Mouse (Mus musculus) liver, adult 2 months (tissue): ENCODE measurements around the gene Ehmt2. TPM values are rescaled to one million over a fixed set of nuclear protein-coding genes. Genes with fewer than 3 reads are reported as not detected.

ENCODE experiments used
- DNase-seq: peaks from one replicate; pipeline ENCODE4 v3.0.0-alpha.2; 2011; ENCODE audit warnings: low read depth, low spot score; ENCODE audit errors: extremely low read depth
- H3K27ac ChIP-seq: fragments of 200-500 bp; replicated peaks from 2 replicates; pipeline ENCODE4 v1.5.1; 2012; ENCODE audit warnings: low read depth, mild to moderate bottlenecking, control low read depth, inconsistent platforms, low read length; ENCODE audit not compliant: insufficient read depth
- H3K27me3 ChIP-seq: fragments of 200-500 bp; 2 replicates; pipeline ENCODE4 v1.6.1; 2012; ENCODE audit warnings: mild to moderate bottlenecking, moderate library complexity, low read length, inconsistent platforms; ENCODE audit not compliant: control insufficient read depth, insufficient read depth
- H3K36me3 ChIP-seq: fragments of 200-500 bp; 2 replicates; pipeline ENCODE4 v1.6.1; 2012; ENCODE audit warnings: low read length, inconsistent platforms; ENCODE audit not compliant: control insufficient read depth, insufficient read depth
- H3K4me1 ChIP-seq: fragments of 200-500 bp; 2 replicates; pipeline ENCODE4 v1.6.1; 2011; ENCODE audit warnings: low read length; ENCODE audit not compliant: control insufficient read depth, insufficient read depth
- H3K4me3 ChIP-seq: fragments of 200-500 bp; 2 replicates; pipeline ENCODE4 v1.5.1; 2011; ENCODE audit warnings: low read depth, mild to moderate bottlenecking, control low read depth, low read length, moderate library complexity; ENCODE audit not compliant: insufficient read depth
- H3K79me2 ChIP-seq: fragments of 200-500 bp; 2 replicates; pipeline ENCODE4 v1.6.1; 2012; ENCODE audit warnings: inconsistent platforms, mild to moderate bottlenecking, low read length, moderate library complexity; ENCODE audit not compliant: control insufficient read depth, insufficient read depth
- H3K9ac ChIP-seq: fragments of 200-500 bp; 2 replicates; pipeline ENCODE4 v1.6.1; 2012; ENCODE audit warnings: low read depth, mild to moderate bottlenecking, control low read depth, inconsistent platforms, low read length
- CTCF ChIP-seq: fragments of 200-500 bp; IDR thresholded peaks from 2 replicates; pipeline ENCODE4 v1.5.1; 2011; ENCODE audit warnings: low read depth, low read length, control low read depth
- POLR2A ChIP-seq: fragments of 200-500 bp; IDR thresholded peaks from 2 replicates; pipeline ENCODE4 v1.6.1; 2011; ENCODE audit warnings: low read length, control low read depth; ENCODE audit not compliant: insufficient read depth; ENCODE audit errors: extremely low read depth
- WGBS: fragments of 180-500 bp; shearing (Covaris S2); methylation state at CpG from one replicate; pipeline ENCODE4 v1.1.7; 2018; 5-methylcytosine and 5-hydroxymethylcytosine counted together
- polyA plus RNA-seq: library from polyadenylated mRNA; depleted of rRNA; stranded (reverse); fragments of >200 nt; gene quantifications from 2 replicates; pipeline ENCODE4 v1.2.3, GENCODE M21; 2012
- total RNA-seq: library from RNA; depleted of rRNA; stranded (reverse); fragments of >200 nt; gene quantifications from 2 replicates; pipeline ENCODE4 v1.2.3, GENCODE M21; 2014

The Ehmt2 gene
- total and polyA plus RNA-seq, 2 experiments = 45.2 to 103 TPM

DNA sequence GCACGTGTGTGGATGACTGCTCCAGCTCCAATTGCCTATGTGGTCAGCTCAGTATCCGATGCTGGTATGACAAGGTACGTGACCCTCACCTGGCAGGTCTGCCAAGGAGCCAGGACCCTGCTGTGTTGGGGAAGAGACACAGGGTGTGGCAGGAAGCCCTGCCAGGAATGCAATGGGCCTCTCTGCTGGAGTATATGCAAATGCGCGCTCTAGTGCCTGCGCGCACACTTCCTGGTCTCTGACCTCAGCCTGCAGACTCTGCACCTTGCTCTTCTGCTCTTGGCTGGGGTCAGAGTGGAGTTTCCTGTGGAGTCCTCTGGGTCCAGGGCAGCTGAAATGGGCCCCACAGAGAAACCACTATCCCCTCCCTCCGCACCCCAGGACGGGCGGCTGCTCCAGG, 12.7 kb downstream of the Ehmt2 start:
- Histone ChIP-seq H3K9ac (no peak overlapping the region), H3K27ac (no peak overlapping the region), H3K4me3 (no peak overlapping the region), H3K36me3 (peaks cover 24% of the 10 kb centered on the region; the same call in 1 of the 2 replicates), H3K4me1 (no peaks in the 10 kb centered on the region), H3K27me3 (no peaks in the 10 kb centered on the region), H3K79me2 (no peaks in the 10 kb centered on the region)
- 65% methylated on average over 10 of the region's 10 CpGs for WGBS
- peak; percentile 52 for DNase-seq
- TF ChIP-seq CTCF (no peak), POLR2A (no peak)

DNA sequence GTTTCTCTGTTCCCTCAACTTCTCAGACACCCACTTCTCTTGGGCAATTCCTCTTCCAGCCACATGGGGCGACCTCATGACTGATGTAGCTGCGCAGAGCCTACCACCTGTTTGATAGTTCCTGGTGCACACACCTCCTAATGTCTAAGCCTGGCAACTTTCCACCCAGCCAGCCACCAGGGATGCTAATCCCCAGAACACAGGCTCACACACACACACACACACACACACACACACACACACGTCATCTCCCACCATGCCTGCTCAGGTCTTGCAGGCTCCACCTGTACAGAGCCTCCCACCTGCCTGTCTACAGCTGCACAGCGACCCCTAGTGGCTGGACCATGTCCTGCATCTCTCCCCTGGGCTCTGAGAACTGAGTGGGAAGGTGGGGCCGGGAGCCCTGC, 13.7 kb downstream of the Ehmt2 start:
- TF ChIP-seq CTCF (peak; percentile 97), POLR2A (no peak)
- Histone ChIP-seq H3K4me1 (no peaks in the 10 kb centered on the region), H3K36me3 (peaks cover 19% of the 10 kb centered on the region; the same call in 1 of the 2 replicates), H3K27ac (no peak overlapping the region), H3K79me2 (no peaks in the 10 kb centered on the region), H3K4me3 (no peak overlapping the region), H3K27me3 (no peaks in the 10 kb centered on the region), H3K9ac (no peak overlapping the region)
- 33% methylated on average over 5 of the region's 5 CpGs for WGBS
- peak; percentile 50 for DNase-seq

DNA sequence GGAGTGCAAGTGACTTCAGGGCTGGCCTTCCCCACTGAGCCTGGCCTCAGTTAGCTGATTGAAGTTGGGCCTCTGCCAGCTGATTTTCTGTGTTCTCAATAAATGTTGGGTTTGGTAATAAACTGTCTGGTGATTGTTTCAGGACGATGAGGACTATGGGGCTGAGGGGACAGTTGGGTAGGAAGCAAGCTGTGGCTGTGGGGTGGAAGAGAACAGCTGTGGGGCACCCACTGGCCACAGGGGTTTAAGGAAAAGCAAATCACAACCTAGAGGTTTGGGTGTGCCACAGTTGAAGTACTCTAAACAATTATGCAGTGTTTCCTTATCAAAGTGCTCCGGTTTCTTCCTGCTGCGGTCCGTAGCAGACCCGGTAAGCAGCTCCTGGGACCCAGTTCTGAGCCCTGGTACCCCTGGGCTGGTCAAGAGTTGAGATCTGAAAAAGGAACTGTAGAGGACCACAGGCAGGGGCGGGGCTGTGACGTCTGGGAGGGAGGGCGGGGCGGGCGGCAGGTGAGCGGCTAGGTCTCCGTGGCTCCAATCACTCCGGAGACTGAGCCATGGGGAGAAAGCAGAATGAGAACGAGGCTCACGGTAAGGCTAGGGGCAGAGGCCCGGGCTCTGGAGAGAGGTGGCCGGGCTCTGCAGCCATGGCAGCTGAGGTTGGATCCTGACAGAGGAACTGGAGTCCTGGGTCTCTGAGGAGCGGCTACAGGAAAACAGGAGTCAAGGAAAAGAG, 15.8 kb downstream of the Ehmt2 start, which contains the start of gene Slc44a4:
Slc44a4 (plus strand) TSS at position 537 of the 736 bp plus-strand sequence.
- Histone ChIP-seq H3K4me1 (no peaks in the 10 kb centered on the region), H3K36me3 (peaks cover 9% of the 10 kb centered on the region; the same call in 1 of the 2 replicates), H3K9ac (no peak within 1 kb of the TSS), H3K27me3 (no peaks in the 10 kb centered on the region), H3K4me3 (no peak within 1 kb of the TSS), H3K79me2 (no peaks in the 10 kb centered on the region), H3K27ac (no peak within 1 kb of the TSS)
- 56% methylated on average over 18 of the region's 18 CpGs for WGBS
- TF ChIP-seq CTCF (no peak), POLR2A (no peak)
- DNase-seq = no peak

DNA sequence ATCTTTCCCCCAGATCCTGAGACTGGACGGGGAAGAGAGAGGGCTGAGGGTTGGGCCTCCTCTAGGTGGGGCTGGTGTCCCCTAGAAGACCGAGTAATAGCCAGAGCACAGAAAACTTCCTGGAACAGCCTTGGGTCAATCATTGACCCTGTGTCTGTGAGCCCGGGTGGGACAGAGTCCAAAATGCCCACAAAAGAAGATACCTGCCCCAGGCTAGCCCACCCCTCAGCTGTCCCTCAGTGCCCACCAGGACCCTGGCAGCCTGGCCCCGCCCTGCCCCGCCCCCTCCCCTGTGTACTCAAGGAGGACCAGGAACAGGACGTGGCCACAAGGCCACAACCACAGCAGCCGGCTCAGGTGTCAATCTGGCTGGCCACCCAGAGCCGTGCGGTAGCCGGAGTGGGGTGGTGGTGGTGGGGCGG, 17.2 kb downstream of the Ehmt2 start:
- no peak for DNase-seq
- no peaks in the 10 kb centered on the region for H3K4me1 ChIP-seq
- no peak overlapping the region for H3K4me3 ChIP-seq
- TF ChIP-seq POLR2A (no peak), CTCF (peak; percentile 67)
- 16% methylated on average over 11 of the region's 11 CpGs for WGBS
- no peak overlapping the region for H3K9ac ChIP-seq
- no peaks in the 10 kb centered on the region for H3K27me3 ChIP-seq
- H3K36me3 ChIP-seq = peaks cover 6% of the 10 kb centered on the region; the same call in 1 of the 2 replicates
- no peak overlapping the region for H3K27ac ChIP-seq
- no peaks in the 10 kb centered on the region for H3K79me2 ChIP-seq

DNA sequence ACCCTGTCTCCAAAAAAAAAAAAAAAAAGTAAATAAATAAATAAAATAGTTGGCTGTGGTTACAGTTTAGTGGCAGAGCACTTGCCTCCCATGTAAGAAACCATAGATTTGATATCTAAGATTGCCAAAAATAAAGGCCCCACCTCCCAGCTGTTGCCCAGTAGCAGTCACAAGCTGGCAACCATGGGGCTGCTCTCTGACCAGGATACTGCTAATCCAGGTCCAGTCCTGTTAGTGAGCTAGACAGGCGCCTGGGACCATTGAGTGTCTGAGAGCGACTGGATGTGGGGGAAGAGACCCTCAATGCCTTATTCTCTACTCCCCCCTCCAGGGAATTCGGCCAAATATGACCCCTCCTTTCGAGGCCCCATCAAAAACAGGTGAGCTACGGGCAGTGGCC, 18.0 kb downstream of the Ehmt2 start:
- Histone ChIP-seq H3K27ac (no peak overlapping the region), H3K79me2 (no peaks in the 10 kb centered on the region), H3K4me3 (no peak overlapping the region), H3K27me3 (no peaks in the 10 kb centered on the region), H3K9ac (no peak overlapping the region), H3K36me3 (peaks cover 6% of the 10 kb centered on the region; the same call in 1 of the 2 replicates), H3K4me1 (no peaks in the 10 kb centered on the region)
- DNase-seq = no peak
- WGBS = 92% methylated on average over 5 of the region's 5 CpGs
- no peak for TF ChIP-seq CTCF
- no peak for TF ChIP-seq POLR2A

DNA sequence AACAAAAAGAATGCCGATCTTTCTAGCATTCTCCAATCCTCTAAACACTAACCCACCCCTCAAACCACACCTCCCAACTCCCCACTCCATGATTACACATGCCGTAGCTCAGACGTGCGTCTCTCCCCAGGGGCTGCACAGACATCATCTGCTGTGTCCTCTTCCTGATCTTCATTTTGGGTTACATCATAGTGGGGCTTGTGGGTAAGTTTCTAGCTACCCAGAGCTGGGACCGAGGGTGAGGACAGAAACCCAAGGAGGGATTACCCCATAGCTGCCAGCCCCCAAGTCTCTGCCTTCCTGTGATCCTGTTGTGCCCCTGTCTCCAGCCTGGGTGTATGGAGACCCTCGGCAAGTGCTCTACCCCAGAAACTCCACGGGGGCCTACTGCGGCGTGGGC, 18.9 kb downstream of the Ehmt2 start:
- H3K4me1 ChIP-seq = no peaks in the 10 kb centered on the region
- no peak overlapping the region for H3K4me3 ChIP-seq
- WGBS = 81% methylated on average over 9 of the region's 9 CpGs
- H3K9ac ChIP-seq = no peak overlapping the region
- no peaks in the 10 kb centered on the region for H3K27me3 ChIP-seq
- no peak for DNase-seq
- H3K36me3 ChIP-seq = peaks cover 6% of the 10 kb centered on the region; the same call in 1 of the 2 replicates
- H3K79me2 ChIP-seq = no peaks in the 10 kb centered on the region
- TF ChIP-seq CTCF = no peak
- no peak for TF ChIP-seq POLR2A
- H3K27ac ChIP-seq = no peak overlapping the region
